Mouse (Mus musculus): ENCODE measurements around the gene Tmem178.

GRCm38 (mm10) chr17:80955415-80955814, 11.0 kb downstream of the Tmem178 start:
- TF ChIP-seq TAL1 (IDR thresholded peaks at IDR 0.05; ENCODE audit: low read length) (no peak), GATA1 (IDR thresholded peaks at IDR 0.05; ENCODE audit: low read length) (no peak)
